Mouse (Mus musculus): ENCODE results near the gene Zfp935. TPM values are rescaled to one million over a fixed set of nuclear protein-coding genes. Genes with fewer than 3 reads are reported as not detected.

Gene Zfp935
- polyA plus RNA-seq (2012): 0.17 TPM in 1 of 2 replicates, not detected in the other

DNA sequence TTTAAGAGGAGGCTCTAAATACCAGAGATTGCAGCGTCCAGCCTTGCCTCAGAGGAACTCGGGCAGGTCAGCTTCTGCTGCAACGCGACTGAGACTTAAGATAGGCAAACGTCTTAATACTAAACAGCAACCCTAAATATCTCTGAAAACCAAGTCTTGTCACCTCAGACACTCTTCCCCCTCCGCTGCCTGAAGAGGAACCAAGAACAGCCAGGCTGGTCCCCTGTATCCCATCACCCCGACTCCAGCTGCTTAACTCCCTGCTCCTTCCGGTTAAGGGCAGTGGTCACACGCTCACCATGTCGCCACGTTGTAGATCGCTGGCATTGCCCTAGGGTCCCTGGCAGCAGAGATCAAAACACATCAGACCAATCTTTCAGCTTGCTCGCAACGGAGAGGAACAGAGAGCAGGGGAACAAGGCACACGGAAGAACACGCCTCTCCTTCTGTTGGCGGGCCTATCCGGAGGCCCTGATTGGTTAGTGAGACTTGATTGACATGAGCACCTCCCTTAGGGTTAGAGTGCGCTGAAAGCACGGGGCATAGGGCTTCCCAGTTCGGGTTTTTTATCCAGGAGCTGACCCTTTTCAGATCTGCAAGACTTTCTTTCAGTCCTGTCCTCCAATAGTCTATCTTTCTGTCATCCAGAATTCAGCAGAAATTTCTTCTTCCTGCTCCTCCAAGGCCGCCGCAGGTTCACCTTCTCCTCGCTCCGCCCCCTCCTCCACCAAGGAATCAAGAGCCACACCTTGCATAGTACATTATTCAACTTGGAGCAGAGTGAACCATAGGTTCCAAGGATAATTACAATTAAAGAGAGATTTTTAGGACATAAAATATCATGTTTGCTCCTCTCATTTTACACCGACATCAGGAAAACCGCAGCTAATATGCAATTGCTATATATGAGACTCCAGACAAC lies at the start of gene Zfp935:
TSS of gene Zfp935 (minus strand) at position 323 of the 922 bp plus-strand sequence.

DNA sequence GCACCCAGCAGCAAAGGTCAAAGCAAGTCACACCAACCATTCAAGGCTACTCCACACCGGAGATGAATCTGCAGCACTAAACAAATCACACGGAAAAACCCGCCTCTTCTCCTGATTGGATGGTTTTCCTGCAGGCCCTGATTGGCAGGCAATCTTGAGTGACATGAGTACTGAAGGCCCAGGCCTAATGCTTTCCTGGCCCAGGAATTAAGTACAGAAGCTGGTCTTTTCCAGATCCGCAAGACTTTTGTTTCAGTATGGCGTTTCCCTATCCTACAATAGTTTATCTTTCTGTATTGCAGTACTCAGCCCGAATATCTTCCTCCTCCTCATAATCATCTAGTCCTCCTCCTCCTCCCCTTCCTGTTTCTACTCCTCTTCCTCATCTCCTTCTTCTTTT lies 12.8 kb upstream of the Zfp935 start, which contains the start of gene Zfp934:
TSS of gene Zfp934 (minus strand) at position 101 of the 400 bp plus-strand sequence.

GRCm38 (mm10) chr13:62466424-62467334 lies 91.6 kb downstream of the Zfp935 start, which contains the start of gene Gm49359:
Gm49359 (minus strand) TSS chr13:62466832.

Other genes starting within 250 kb of the Zfp935 start
- gene Gm3604, start 175.3 kb downstream of the Zfp935 start, polyA plus RNA-seq (2012): 0.20 and 0.73 TPM in 2 replicates
- gene Gm49359, start 91.7 kb downstream of the Zfp935 start, polyA plus RNA-seq (2012): 0.18 and 0.71 TPM in 2 replicates
- gene Zfp934, start 12.7 kb upstream of the Zfp935 start, polyA plus RNA-seq (2012): 1.6 and 1.7 TPM in 2 replicates
- gene 6720489N17Rik, start 65.7 kb upstream of the Zfp935 start, polyA plus RNA-seq (2012): 0.14 and 0.36 TPM in 2 replicates
- 0.35 and 0.50 TPM in 2 replicates for gene Platr25, start 202.2 kb upstream of the Zfp935 start, polyA plus RNA-seq (2012)
- gene Gm5141, start 227.3 kb upstream of the Zfp935 start, polyA plus RNA-seq (2012): 0.11 and 0.29 TPM in 2 replicates